Mouse (Mus musculus) E14TG2a.4 (cell line): ENCODE data around the gene Tmem210.

Source experiments
- CTCF ChIP-seq: conservative IDR thresholded peaks from 2 replicates; pipeline ENCODE4 v1.5.1; 2014; ENCODE audit warnings: low read length
- POU5F1 ChIP-seq: IDR thresholded peaks from 2 replicates; pipeline ENCODE4 v1.6.1; 2014; ENCODE audit warnings: low read length, borderline replicate concordance

DNA sequence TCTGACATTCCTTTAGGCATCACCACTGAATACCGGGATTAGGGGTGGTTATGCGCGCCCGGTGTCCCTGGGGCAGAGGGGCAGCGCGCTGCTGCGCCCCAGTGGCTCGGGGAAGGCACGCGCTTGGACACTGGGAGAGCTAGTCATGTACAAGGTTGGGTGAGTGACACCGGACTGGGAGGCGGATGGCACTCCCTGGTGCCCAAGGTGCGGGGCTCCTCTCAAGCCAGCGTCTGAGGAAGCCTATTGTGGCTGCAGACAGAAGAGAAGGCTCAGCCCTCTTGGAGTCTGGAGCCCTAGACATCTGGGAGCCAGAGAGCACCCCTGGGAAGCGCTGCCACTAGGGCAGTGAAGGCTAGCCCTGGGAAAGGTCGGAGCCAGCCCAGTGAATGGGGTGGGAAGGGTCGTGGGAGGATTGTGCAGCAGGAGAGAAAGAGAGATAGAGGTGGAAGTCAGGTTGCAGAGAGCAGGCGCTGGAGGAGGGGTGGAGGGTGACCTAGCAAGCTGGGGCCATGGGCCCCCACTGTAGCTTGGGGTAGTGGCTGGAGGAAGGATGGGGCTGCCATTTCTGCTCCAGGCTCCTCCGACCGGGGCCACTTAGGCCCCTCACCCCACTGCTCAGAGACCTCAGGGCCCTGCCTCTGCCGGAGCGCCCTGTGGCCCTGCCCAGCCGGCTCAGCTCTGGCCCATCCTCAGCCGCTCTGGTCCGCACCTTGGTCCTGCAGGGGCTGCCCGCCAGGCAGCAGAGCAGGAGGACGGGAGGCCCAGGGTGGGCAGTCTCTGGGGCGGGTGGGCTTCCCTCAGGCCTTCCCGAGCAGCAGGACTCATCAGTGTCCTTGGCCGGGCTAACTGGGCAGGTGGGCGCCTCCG, 3.5 kb downstream of the Tmem210 start:
- no peak for TF ChIP-seq CTCF
- no peak for TF ChIP-seq POU5F1
